Mouse (Mus musculus): ENCODE data around the gene BC052040. TPM values are rescaled to one million over a fixed set of nuclear protein-coding genes. Genes with fewer than 3 reads are reported as not detected.

BC052040 gene
- polyA plus RNA-seq, 1 experiment: 3.8 TPM

- peaks cover 4% of the 10 kb centered on the region for H3K4me1 ChIP-seq (replicated peaks; ENCODE audit: control insufficient read depth, insufficient read depth, low read length)
- TF ChIP-seq POLR2A (IDR thresholded peaks at IDR 0.05; ENCODE audit: control insufficient read depth, extremely low read depth, insufficient read depth, low read length, poor library complexity): no peak
- TF ChIP-seq CTCF (IDR thresholded peaks at IDR 0.05; ENCODE audit: borderline replicate concordance, control insufficient read depth, extremely low read depth, insufficient read depth, low read length, poor library complexity): no peak
- no peaks in the 10 kb centered on the region for H3K27me3 ChIP-seq (ENCODE audit: control insufficient read depth, insufficient read depth, low read length)
- no peak for DNase-seq
- H3K4me3 ChIP-seq (ENCODE audit: control insufficient read depth, insufficient read depth, low read length): no peak overlapping the region
- H3K36me3 ChIP-seq (ENCODE audit: control insufficient read depth, insufficient read depth, low read length): no peaks in the 10 kb centered on the region
- no peak overlapping the region for H3K27ac ChIP-seq (ENCODE audit: control insufficient read depth, insufficient read depth, low read length)
- WGBS: 93% methylated on average over 6 of the region's 6 CpGs
Measured at GRCm38 (mm10) chr2:115579976-115580375, 1.5 kb upstream of the BC052040 start.

- 76% methylated on average over 10 of the region's 10 CpGs for WGBS
- DNase-seq: no peak
- no peaks in the 10 kb centered on the region for H3K27me3 ChIP-seq (ENCODE audit: control insufficient read depth, insufficient read depth, low read length)
- no peaks in the 10 kb centered on the region for H3K36me3 ChIP-seq (ENCODE audit: control insufficient read depth, insufficient read depth, low read length)
- H3K4me1 ChIP-seq (replicated peaks; ENCODE audit: control insufficient read depth, insufficient read depth, low read length): peaks cover 4% of the 10 kb centered on the region
- TF ChIP-seq POLR2A (IDR thresholded peaks at IDR 0.05; ENCODE audit: control insufficient read depth, extremely low read depth, insufficient read depth, low read length, poor library complexity) (no peak), CTCF (IDR thresholded peaks at IDR 0.05; ENCODE audit: borderline replicate concordance, control insufficient read depth, extremely low read depth, insufficient read depth, low read length, poor library complexity) (no peak)
- H3K27ac ChIP-seq (ENCODE audit: control insufficient read depth, insufficient read depth, low read length): no peak overlapping the region
- peak overlapping the region; percentile 90 for H3K4me3 ChIP-seq (ENCODE audit: control insufficient read depth, insufficient read depth, low read length)
Measured at GRCm38 (mm10) chr2:115581989-115582608, 583 bp downstream of the BC052040 start.

DNA sequence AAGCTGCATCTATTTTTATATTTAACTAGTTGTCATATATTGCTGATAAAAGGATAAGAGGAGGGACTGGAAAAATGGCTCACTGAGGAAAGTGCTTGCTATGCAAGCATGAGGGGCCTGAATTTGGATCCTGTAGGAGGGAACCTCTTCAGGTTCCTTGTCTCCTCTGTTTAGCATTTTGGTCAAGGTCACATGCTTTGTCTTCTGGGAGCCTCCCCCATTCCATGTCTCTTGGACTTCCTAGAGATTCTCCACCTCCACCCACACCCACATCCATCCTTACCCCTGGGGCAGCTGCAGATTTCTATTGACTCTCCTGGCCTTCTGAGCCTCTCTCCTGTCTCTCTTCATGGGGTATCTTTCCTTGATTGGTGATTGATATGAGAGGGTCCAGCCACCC is 2.3 kb downstream of the BC052040 start:
- TF ChIP-seq POLR2A (IDR thresholded peaks at IDR 0.05; ENCODE audit: control insufficient read depth, extremely low read depth, insufficient read depth, low read length, poor library complexity): no peak
- TF ChIP-seq CTCF (IDR thresholded peaks at IDR 0.05; ENCODE audit: borderline replicate concordance, control insufficient read depth, extremely low read depth, insufficient read depth, low read length, poor library complexity): no peak
- no peaks in the 10 kb centered on the region for H3K27me3 ChIP-seq (ENCODE audit: control insufficient read depth, insufficient read depth, low read length)
- H3K4me3 ChIP-seq (ENCODE audit: control insufficient read depth, insufficient read depth, low read length): no peak overlapping the region
- H3K27ac ChIP-seq (ENCODE audit: control insufficient read depth, insufficient read depth, low read length): no peak overlapping the region
- no peak for DNase-seq
- peaks cover 4% of the 10 kb centered on the region for H3K4me1 ChIP-seq (replicated peaks; ENCODE audit: control insufficient read depth, insufficient read depth, low read length)
- H3K36me3 ChIP-seq (ENCODE audit: control insufficient read depth, insufficient read depth, low read length): no peaks in the 10 kb centered on the region

DNA sequence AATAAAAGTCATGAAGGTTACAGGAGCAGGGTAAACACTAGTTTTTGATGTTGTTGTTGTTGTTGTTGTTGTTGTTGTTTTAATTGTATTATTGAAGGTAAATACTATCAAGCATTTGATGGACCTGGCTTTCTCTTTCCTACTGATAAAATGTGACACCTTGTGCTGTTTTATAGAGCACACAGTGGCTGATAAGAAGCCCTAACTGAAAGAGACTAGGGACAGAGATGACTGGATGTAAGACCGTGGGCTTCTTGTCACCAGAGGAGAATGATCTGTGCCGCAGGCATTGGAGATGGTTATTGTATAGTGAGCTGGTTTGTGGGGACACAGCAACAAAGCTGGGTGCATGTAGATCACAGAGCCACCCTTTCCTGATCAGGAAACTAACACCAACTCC is 9.1 kb downstream of the BC052040 start:
- no peak for DNase-seq
- Histone ChIP-seq H3K4me1 (replicated peaks; ENCODE audit: control insufficient read depth, insufficient read depth, low read length) (no peaks in the 10 kb centered on the region), H3K27ac (ENCODE audit: control insufficient read depth, insufficient read depth, low read length) (no peak overlapping the region), H3K4me3 (ENCODE audit: control insufficient read depth, insufficient read depth, low read length) (no peak overlapping the region), H3K36me3 (ENCODE audit: control insufficient read depth, insufficient read depth, low read length) (no peaks in the 10 kb centered on the region), H3K27me3 (ENCODE audit: control insufficient read depth, insufficient read depth, low read length) (no peaks in the 10 kb centered on the region)
- WGBS: 96% methylated on average over 2 of the region's 2 CpGs
- TF ChIP-seq POLR2A (IDR thresholded peaks at IDR 0.05; ENCODE audit: control insufficient read depth, extremely low read depth, insufficient read depth, low read length, poor library complexity) (no peak), CTCF (IDR thresholded peaks at IDR 0.05; ENCODE audit: borderline replicate concordance, control insufficient read depth, extremely low read depth, insufficient read depth, low read length, poor library complexity) (no peak)

- no peaks in the 10 kb centered on the region for H3K4me1 ChIP-seq (replicated peaks; ENCODE audit: control insufficient read depth, insufficient read depth, low read length)
- DNase-seq: no peak
- no peaks in the 10 kb centered on the region for H3K36me3 ChIP-seq (ENCODE audit: control insufficient read depth, insufficient read depth, low read length)
- TF ChIP-seq POLR2A (IDR thresholded peaks at IDR 0.05; ENCODE audit: control insufficient read depth, extremely low read depth, insufficient read depth, low read length, poor library complexity) (no peak), CTCF (IDR thresholded peaks at IDR 0.05; ENCODE audit: borderline replicate concordance, control insufficient read depth, extremely low read depth, insufficient read depth, low read length, poor library complexity) (no peak)
- H3K27me3 ChIP-seq (ENCODE audit: control insufficient read depth, insufficient read depth, low read length): no peaks in the 10 kb centered on the region
- 90% methylated on average over 2 of the region's 2 CpGs for WGBS
- no peak overlapping the region for H3K27ac ChIP-seq (ENCODE audit: control insufficient read depth, insufficient read depth, low read length)
- H3K4me3 ChIP-seq (ENCODE audit: control insufficient read depth, insufficient read depth, low read length): no peak overlapping the region
Measured at GRCm38 (mm10) chr2:115592651-115593119, 11.2 kb downstream of the BC052040 start.

DNA sequence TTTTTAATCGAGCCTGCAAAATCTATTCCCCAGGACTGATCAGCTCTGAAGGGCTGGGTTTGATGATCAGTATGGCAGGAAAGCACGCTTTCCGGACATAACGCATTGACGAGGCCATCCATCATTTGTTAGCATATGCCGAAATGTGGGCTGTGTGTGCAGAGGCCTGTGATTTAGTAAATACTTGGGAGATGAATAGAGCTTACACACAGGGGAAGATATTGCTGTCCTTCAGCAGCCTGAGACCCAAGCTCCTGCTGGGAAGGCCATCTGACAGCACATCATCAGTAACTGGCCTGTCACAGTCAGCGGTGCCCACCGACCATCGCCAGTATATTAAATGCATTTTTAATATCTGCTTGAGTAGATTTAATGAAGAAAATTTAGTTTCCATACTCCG is 15.5 kb downstream of the BC052040 start:
- no peaks in the 10 kb centered on the region for H3K4me1 ChIP-seq (replicated peaks; ENCODE audit: control insufficient read depth, insufficient read depth, low read length)
- H3K27me3 ChIP-seq (ENCODE audit: control insufficient read depth, insufficient read depth, low read length): no peaks in the 10 kb centered on the region
- 98% methylated on average over 10 of the region's 10 CpGs for WGBS
- no peak for DNase-seq
- no peak overlapping the region for H3K4me3 ChIP-seq (ENCODE audit: control insufficient read depth, insufficient read depth, low read length)
- no peak overlapping the region for H3K27ac ChIP-seq (ENCODE audit: control insufficient read depth, insufficient read depth, low read length)
- H3K36me3 ChIP-seq (ENCODE audit: control insufficient read depth, insufficient read depth, low read length): no peaks in the 10 kb centered on the region
- TF ChIP-seq POLR2A (IDR thresholded peaks at IDR 0.05; ENCODE audit: control insufficient read depth, extremely low read depth, insufficient read depth, low read length, poor library complexity): no peak
- no peak for TF ChIP-seq CTCF (IDR thresholded peaks at IDR 0.05; ENCODE audit: borderline replicate concordance, control insufficient read depth, extremely low read depth, insufficient read depth, low read length, poor library complexity)

GRCm38 (mm10) chr2:115598266-115598665 is 16.8 kb downstream of the BC052040 start:
- WGBS: 93% methylated on average over 5 of the region's 5 CpGs
- no peak for TF ChIP-seq POLR2A (IDR thresholded peaks at IDR 0.05; ENCODE audit: control insufficient read depth, extremely low read depth, insufficient read depth, low read length, poor library complexity)
- no peak for TF ChIP-seq CTCF (IDR thresholded peaks at IDR 0.05; ENCODE audit: borderline replicate concordance, control insufficient read depth, extremely low read depth, insufficient read depth, low read length, poor library complexity)
- Histone ChIP-seq H3K4me1 (replicated peaks; ENCODE audit: control insufficient read depth, insufficient read depth, low read length) (no peaks in the 10 kb centered on the region), H3K27me3 (ENCODE audit: control insufficient read depth, insufficient read depth, low read length) (no peaks in the 10 kb centered on the region), H3K27ac (ENCODE audit: control insufficient read depth, insufficient read depth, low read length) (no peak overlapping the region), H3K36me3 (ENCODE audit: control insufficient read depth, insufficient read depth, low read length) (no peaks in the 10 kb centered on the region), H3K4me3 (ENCODE audit: control insufficient read depth, insufficient read depth, low read length) (no peak overlapping the region)
- no peak for DNase-seq
